Mouse (Mus musculus): ENCODE measurements around the gene Gtf2h3. TPM values are rescaled to one million over a fixed set of nuclear protein-coding genes. Genes with fewer than 3 reads are reported as not detected.
"Not testable (repeated sequence)": the region's sequence is repeated elsewhere in the genome, so short reads cannot be mapped to it uniquely, and the experiment has no call there.

Gene Gtf2h3
- 10 to 100 TPM; 18.0 to 19.5 TPM for total RNA-seq (2021)

DNA sequence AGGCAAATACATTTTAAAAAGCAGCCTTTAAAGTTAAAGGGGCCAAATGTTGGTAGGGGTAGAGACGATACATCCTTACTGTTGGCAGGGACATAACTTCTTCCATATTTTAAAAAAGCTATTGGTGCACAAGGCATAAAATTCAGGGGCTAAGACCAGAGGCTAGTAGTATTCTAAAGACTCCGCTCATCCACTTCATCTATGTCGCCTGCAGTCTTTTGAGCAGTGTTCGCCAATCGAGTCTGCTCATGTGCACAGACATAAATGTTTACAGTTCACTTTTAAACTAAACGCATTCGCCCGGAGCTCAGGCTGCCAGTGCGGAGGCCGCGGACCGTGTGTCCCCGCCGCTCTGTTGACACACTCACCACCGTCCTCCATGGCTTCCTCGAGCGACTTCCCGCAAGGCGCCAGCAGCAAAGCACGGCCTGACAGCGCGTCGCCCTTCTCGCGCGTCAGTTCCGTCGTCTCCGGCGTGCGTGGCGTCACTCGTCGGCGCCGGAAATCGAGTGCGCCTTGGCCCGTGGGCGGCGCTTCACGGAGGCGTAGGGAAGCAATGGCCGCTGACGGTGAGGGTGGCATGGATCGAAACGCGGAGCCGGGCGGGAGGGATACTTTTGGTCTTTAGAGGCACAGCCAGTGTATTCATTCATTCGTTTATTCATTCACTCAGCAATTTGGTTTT, at the start of gene Gtf2h3, which contains the start of gene Eif2b1:
Gtf2h3 (plus strand) TSS at position 508 of the 685 bp plus-strand sequence.
Eif2b1 (minus strand) TSS at position 499 of the 685 bp plus-strand sequence.
- intact Hi-C loops (cut with DNase I), result no loop called here
- DNase-seq, result peak; percentile 92 to 97

DNA sequence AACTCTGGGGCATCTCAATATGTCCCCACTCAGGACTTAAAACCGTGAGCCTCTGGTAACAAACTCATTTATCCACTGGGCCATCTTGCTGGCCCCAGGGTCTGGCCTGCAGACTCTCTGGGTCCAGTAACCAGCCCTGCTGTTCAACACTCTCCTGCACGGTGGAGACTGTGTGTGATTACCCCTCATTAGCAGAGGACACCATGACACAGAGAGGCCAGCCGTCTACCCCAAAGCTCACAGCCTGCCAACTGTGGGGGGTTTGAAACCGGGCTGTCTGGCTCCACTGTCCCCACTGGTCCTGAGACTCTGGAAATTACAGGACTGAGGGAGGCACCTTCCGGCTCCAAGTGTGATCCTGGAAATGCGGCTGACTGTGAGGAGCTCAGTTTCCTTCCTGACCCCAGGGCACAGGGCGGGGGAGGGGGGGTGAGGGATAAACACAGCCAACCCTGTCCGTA, 49.7 kb upstream of the Gtf2h3 start:
- DNase-seq, result peak; percentile 47 to 61
- intact Hi-C loops (cut with DNase I), result loop anchor here (2.0 kb wide), 1 partner anchor 18 kb away; no protein-coding TSS in a partner anchor

DNA sequence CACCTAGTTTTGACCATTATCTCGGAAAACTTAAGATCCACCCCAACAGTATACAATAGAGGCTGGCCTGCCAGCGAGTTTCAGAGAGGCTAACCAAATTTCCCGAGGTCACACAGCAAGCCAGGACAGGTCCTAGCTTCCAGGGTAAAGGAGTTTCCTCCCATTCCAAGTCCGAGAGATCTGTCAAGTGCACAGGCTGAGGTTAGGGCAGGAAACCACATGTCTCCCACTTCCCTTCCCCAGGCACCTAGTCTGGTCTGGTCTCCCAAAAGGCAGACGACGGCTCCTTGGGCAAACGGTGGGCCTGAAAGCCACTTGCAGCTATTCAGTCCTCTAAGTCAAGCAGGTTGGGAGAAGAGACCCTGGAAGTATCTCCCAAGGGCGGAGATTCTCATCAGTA, 49.2 kb upstream of the Gtf2h3 start:
- DNase-seq, result peak in 1 of 2 experiments; percentile 48
- intact Hi-C loops (cut with DNase I), result loop anchor here (2.0 kb wide), 3 partner anchors 19 to 47 kb away; partner anchors contain the start of gene Snrnp35

- peak; percentile 86 to 90 for DNase-seq
- intact Hi-C loops (cut with DNase I), result loop anchor here (2.0 kb wide), 2 partner anchors 32 to 48 kb away; partner anchors contain the start of gene Snrnp35
Observed at GRCm38 (mm10) chr5:124530655-124531582, 48.0 kb upstream of the Gtf2h3 start, which contains the start of gene Rilpl1. Rilpl1 (minus strand) TSS chr5:124531391.

- intact Hi-C loops (cut with DNase I), result loop anchor here (2.0 kb wide), 2 partner anchors 33 to 49 kb away; partner anchors contain the start of gene Snrnp35
- DNase-seq, result no peak
Observed at GRCm38 (mm10) chr5:124531583-124531930, 47.4 kb upstream of the Gtf2h3 start.

DNA sequence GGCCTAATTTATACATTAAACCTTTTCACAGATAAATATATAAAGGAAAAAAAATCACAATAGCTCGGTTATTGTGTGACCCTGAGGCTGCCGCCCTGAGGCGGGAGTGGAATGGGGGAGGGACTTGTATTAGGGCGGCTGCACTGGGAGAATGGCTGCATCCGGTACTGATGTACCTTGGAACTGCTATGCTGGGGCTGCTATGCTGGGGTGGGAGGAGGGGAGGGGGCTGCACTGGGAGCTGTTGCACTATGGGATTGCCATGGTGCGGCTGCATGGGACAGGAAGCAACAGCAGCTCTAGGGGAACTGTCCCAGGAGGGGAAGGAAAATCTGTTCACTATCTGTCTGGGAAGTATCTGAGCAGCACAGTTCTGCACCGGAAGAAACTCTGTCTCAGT, 46.5 kb upstream of the Gtf2h3 start:
- intact Hi-C loops (cut with DNase I), result no loop called here
- no peak for DNase-seq

GRCm38 (mm10) chr5:124535016-124535415, 43.9 kb upstream of the Gtf2h3 start:
- intact Hi-C loops (cut with DNase I), result no loop called here
- no peak for DNase-seq

- intact Hi-C loops (cut with DNase I), result loop anchor here (2.0 kb wide), 1 partner anchor 36 kb away; no protein-coding TSS in a partner anchor
- peak; percentile 66 to 69 for DNase-seq
Observed at GRCm38 (mm10) chr5:124536776-124537175, 42.2 kb upstream of the Gtf2h3 start.

GRCm38 (mm10) chr5:124538813-124539792, 39.8 kb upstream of the Gtf2h3 start:
- DNase-seq, result peak; percentile 61 to 70
- intact Hi-C loops (cut with DNase I), result loop anchor here (1.0 kb wide), 1 partner anchor 107 kb away; no protein-coding TSS in a partner anchor

GRCm38 (mm10) chr5:124539905-124540304, 39.0 kb upstream of the Gtf2h3 start:
- DNase-seq, result no peak

DNA sequence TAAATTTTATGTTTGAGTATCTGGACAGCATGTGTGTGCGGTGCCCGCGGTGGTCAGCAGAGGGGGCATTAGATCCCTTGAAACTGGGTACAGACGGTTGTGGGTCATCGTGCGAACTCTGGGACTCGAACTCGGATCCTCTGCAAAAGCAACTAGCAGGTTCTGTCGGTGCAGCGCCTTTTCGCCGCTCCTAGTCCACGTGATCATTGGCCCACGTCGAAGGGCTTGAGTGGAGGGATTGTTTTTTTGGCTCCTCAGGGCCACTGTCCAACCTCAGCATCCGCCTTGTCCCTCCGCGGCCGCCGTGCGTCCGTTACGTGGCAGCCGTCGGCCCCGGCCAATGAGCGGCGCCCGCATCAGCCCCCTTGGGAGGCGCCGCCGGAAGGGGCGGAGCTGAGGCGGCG, 38.6 kb upstream of the Gtf2h3 start, which contains the start of gene Tmed2:
Tmed2 (plus strand) TSS at position 313 of the 404 bp plus-strand sequence.
- intact Hi-C loops (cut with DNase I), result no loop called here

More at GRCm38 (mm10) chr5:124539905-124540304, 39.0 kb upstream of the Gtf2h3 start:
- intact Hi-C loops (cut with DNase I), result loop anchor here (1.0 kb wide), 1 partner anchor 108 kb away; no protein-coding TSS in a partner anchor

DNA sequence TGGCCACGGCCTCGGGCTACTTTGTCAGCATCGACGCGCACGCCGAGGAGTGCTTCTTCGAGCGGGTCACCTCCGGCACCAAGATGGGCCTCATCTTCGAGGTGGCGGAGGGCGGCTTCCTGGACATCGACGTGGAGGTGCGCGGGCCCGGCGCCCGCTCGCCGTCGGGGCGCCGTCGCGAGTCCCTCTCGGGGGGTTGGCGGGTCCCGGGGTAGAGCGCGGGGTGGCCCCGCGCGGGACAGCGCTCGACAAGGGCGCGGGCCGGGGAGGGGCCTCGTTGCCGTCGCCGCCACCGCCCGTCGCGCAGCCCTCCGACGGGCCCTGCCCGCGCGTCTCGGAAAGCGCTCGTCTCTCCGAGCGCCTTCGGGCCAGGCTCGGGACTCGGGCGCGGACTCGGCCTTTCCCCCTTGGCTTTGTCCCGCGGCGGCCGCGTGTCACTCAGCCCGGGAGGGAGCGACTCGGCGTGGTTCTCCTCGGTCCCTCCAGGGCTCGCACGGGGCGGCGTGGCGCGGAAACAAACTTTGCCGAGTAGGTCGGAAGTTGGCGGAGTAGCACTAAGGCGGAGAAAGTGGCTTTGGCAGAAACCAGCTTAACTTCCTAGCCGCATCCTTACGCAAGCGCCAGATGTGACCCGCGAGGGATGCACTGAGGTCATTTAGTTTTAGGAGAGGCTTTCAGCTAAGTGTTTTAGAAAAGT, 37.9 kb upstream of the Gtf2h3 start:
- peak; percentile 67 to 82 for DNase-seq
- intact Hi-C loops (cut with DNase I), result no loop called here

More for the DNA sequence above, 38.6 kb upstream of the Gtf2h3 start, which contains the start of gene Tmed2:
- peak; percentile 95 to 96 for DNase-seq

DNA sequence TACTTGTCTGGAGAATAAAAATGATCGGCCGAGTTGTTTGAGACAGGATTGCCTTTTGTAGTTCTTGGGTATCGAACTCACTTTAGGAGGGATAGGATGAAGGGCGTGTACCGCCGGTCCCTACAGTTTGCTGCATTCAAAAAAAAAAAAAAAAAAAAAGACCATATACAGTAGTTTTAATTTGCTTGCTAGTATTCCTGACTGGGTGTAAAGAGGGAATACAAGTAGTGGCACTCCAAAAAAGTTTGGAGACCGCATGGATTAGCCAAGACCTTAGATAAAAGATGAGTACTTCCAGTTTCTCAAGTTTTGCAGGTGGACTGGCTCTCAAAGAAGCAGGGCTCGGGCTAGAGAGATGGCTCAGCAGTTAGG, 37.4 kb upstream of the Gtf2h3 start:
- intact Hi-C loops (cut with DNase I), result no loop called here
- DNase-seq, result no peak

DNA sequence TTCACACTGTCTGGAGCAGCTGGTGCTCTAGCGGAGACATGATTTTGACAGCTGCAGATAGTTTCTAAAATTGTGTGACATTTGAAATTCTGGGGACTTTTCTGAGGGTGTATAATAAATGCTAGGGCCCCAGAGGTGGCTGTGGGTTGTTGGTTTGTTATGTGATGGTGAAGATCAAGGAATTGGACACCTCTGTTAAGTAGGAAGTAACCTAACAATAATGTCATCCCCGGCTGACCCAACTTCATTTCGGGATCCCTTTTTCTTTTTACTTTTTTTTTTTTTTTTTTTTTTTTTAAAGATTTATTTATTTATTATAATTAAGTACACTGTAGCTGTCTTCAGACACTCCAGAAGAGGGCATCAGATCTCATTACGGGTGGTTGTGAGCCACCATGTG, 28.2 kb upstream of the Gtf2h3 start:
- DNase-seq, result not testable (repeated sequence)
- intact Hi-C loops (cut with DNase I), result loop anchor here (5.0 kb wide), 1 partner anchor 198 kb away; no protein-coding TSS in a partner anchor

GRCm38 (mm10) chr5:124551349-124552093, 27.4 kb upstream of the Gtf2h3 start:
- intact Hi-C loops (cut with DNase I), result loop anchor here (5.0 kb wide), 1 partner anchor 199 kb away; no protein-coding TSS in a partner anchor
- not testable (repeated sequence) for DNase-seq

GRCm38 (mm10) chr5:124552094-124552472, 26.9 kb upstream of the Gtf2h3 start:
- intact Hi-C loops (cut with DNase I), result loop anchor here (5.0 kb wide), 1 partner anchor 200 kb away; no protein-coding TSS in a partner anchor
- no peak for DNase-seq

DNA sequence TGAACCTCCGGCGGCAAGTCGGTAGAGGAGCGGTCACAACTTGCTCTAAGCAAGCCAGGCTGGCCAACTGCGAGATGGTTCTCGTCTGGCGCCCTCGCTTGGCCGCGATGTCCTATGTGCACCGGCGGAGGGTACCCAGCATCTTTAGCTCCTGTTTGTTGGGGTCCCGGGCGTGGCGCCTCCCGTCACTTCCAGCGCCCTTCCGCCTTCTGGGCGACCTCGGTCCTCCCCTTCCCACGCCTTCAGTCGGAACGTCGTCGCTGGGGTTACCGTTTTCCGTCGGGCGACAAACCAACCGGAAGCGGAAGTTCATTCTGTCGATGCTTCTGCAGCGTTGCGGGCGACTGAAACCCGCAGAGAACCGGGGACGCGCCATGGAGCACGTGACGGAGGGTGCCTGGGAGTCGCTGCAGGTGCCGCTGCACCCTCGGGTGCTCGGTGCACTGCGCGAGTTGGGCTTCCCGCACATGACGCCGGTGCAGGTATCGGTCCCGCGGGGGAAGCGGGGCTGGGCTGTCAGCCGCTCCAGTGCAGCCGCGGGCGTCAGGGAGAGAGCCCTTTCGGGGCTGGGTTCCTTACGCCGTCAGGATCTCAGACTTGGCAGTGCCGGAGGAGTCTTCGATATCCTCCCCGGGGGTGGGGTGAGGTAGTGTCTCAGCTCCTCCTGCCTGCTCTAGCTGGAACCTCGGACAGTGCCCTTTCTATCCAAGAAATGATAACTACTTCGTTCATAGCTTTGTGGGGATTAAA, 26.2 kb upstream of the Gtf2h3 start, which contains the start of gene Ddx55:
Ddx55 (plus strand) TSS at position 307 of the 750 bp plus-strand sequence.
- intact Hi-C loops (cut with DNase I), result loop anchor here (5.0 kb wide), 1 partner anchor 200 kb away; no protein-coding TSS in a partner anchor
- peak; percentile 89 to 90 for DNase-seq
